Mouse (Mus musculus) midbrain, embryonic 13.5 days (tissue): ENCODE data around the gene Eef2. TPM values are rescaled to one million over a fixed set of nuclear protein-coding genes. Genes with fewer than 3 reads are reported as not detected.
A peak's percentile ranks its signal among the peaks of the same experiment; 100 is the strongest.

ENCODE experiments used
- ATAC-seq: fragments of 200-750 bp; cut with Nextera tagmentation; 2 replicates; pipeline ENCODE4 v1.8.0; 2017; ENCODE audit warnings: mild to moderate bottlenecking, moderate TSS enrichment, moderate library complexity
- H3K27ac ChIP-seq: fragments of 300-500 bp; sonication (generic); 2 replicates; pipeline ENCODE4 v1.5.1; 2015; ENCODE audit warnings: inconsistent platforms, mild to moderate bottlenecking, moderate library complexity
- H3K27me3 ChIP-seq: fragments of 300-500 bp; sonication (generic); 2 replicates; pipeline ENCODE4 v1.6.1; 2015; ENCODE audit warnings: mild to moderate bottlenecking, inconsistent platforms
- H3K36me3 ChIP-seq: fragments of 300-500 bp; sonication (generic); 2 replicates; pipeline ENCODE4 v1.6.1; 2015; ENCODE audit warnings: mild to moderate bottlenecking, inconsistent platforms
- H3K4me1 ChIP-seq: fragments of 300-500 bp; sonication (generic); replicated peaks from 2 replicates; pipeline ENCODE4 v1.6.1; 2015; ENCODE audit warnings: inconsistent platforms
- H3K4me2 ChIP-seq: fragments of 300-500 bp; sonication (generic); replicated peaks from 2 replicates; pipeline ENCODE4 v1.6.1; 2015; ENCODE audit warnings: moderate library complexity, mild to moderate bottlenecking, inconsistent platforms
- H3K4me3 ChIP-seq: fragments of 300-500 bp; sonication (generic); replicated peaks from 2 replicates; pipeline ENCODE4 v1.5.1; 2015; ENCODE audit warnings: mild to moderate bottlenecking, inconsistent platforms
- H3K9ac ChIP-seq: fragments of 300-500 bp; sonication (generic); replicated peaks from 2 replicates; pipeline ENCODE4 v1.6.1; 2015; ENCODE audit warnings: mild to moderate bottlenecking, inconsistent platforms
- H3K9me3 ChIP-seq: fragments of 300-500 bp; sonication (generic); 2 replicates; pipeline ENCODE4 v1.6.1; 2016; ENCODE audit warnings: mild to moderate bottlenecking, inconsistent platforms
- WGBS: fragments of 180-500 bp; shearing (Covaris S2); methylation state at CpG from one replicate; pipeline ENCODE4 v1.1.7; 2015; 5-methylcytosine and 5-hydroxymethylcytosine counted together
- polyA plus RNA-seq: library from polyadenylated mRNA; unstranded; fragments of >200 nt; fragmentation: Nextera tagmentation; extraction: Ambion mirVana; gene quantifications from 2 replicates; pipeline ENCODE4 v1.2.1, GENCODE M21; 2015

Eef2 gene
- polyA plus RNA-seq, 1 experiment from 2014 or later, result 565 TPM

DNA sequence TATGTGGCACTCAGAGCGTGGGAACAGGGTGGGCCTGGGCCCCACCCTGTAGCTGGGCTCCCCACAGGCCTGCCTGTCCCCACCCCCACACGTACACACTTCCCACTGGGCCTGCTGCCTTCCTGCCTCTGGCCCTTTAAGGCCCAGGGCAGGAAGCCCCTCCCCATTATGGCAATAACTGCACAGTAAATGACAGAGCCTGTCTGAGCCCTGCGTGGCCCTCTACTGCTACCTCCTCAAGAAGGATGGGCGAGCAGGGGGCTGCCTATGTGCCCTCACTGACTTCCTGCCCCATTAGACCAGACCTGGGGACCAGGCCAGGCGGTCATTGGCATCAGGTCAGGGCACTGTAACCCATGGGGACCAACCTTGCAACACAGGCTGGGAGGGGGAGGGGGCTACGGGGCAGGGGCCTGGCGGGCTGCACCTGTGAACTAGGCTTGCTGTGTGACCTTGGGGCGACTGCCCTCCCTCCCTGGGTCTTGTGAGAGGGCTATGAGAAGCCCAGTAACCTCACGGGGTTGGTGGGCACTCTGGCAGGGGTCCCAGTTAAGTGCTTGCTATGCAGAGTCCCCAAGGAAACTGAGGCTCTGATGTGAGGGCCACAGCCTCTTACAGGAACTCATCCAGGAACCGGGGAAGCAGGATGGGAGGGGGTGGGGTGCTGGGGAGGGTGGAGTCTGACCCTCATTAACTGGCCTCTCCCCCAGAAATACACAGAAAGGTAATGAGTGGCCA is 35.5 kb upstream of the Eef2 start:
- H3K9me3 ChIP-seq, result no peaks in the 10 kb centered on the region
- peaks cover 53% of the 10 kb centered on the region for H3K4me1 ChIP-seq
- no peak overlapping the region; the same call in 1 of the 2 replicates for H3K4me3 ChIP-seq
- WGBS, result 70% methylated on average over 10 of the region's 10 CpGs
- H3K4me2 ChIP-seq, result peak overlapping the region; percentile 95; the same call in 1 of the 2 replicates
- H3K27ac ChIP-seq, result no peak overlapping the region
- H3K36me3 ChIP-seq, result peaks cover 27% of the 10 kb centered on the region
- no peak for ATAC-seq
- peak overlapping the region; percentile 32 for H3K9ac ChIP-seq
- peaks cover under 1% of the 10 kb centered on the region; the same call in 1 of the 2 replicates for H3K27me3 ChIP-seq

DNA sequence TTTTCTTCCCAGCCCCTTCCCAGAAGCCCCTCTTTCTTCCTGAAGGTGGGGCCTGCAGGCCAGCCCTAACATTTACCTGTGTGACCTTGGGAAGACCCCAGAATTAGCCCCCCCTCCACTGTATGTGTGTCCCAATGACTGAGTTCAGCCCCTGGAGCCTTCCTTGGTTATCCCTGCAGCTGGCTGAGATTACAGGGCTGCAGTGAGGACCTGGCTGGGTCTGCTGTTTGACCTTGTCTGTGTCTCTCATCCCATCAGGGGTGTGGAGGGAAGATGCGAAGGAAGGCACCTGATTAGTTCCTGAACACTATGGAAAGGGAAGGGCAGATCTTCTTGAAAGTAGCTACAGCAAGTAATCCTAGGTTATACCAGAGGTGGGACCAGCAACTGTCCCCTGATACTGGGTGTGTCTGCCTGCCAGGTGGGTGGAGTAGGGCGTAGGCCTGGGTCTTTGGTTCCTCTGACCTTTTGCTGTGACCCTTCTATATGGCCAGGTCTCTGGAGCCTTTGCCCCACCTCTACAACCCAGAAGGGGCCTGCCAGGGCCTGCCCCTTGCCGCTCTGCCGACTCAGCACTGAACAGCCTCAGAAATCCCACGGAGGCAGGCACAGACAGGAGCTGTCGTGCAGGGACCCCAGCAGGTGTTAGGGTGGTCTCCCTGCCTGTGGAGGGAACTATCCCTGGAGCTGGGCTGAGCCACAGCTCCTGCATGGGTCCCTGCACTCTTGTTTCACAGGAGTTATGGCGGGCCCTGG is 34.8 kb upstream of the Eef2 start:
- no peak for ATAC-seq
- peaks cover 34% of the 10 kb centered on the region for H3K36me3 ChIP-seq
- peaks cover 50% of the 10 kb centered on the region for H3K4me1 ChIP-seq
- H3K27me3 ChIP-seq, result no peaks in the 10 kb centered on the region
- no peaks in the 10 kb centered on the region for H3K9me3 ChIP-seq
- WGBS, result 85% methylated on average over 7 of the region's 7 CpGs
- H3K4me3 ChIP-seq, result no peak overlapping the region
- H3K27ac ChIP-seq, result no peak overlapping the region
- H3K4me2 ChIP-seq, result 0 out of 2 replicates have a peak overlapping the region, but pooled peaks have one; percentile 95
- H3K9ac ChIP-seq, result peak overlapping the region; percentile 32; the same call in 1 of the 2 replicates

DNA sequence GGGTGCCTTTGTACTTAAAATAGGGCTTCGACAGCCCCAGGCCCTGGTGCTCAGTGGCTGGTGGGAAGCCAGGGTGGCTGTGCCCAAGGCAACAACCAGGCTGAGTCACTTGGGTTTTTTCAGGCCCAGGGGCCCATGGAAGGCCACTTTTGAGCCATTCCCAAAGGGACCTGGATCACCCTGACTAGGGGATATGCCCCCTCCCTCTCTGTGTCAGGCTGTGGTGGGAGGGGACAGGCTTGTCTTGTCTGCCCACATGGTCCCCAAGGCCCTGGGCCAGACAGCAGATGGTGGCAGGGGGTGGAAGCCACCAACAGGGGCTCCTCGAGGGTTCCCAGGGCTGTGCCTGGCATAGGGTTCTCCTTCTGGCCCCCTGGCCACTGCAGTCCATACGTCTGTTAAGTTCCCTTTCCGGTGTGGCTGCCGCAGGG is 33.9 kb upstream of the Eef2 start:
- H3K27ac ChIP-seq, result peak overlapping the region; percentile 47; the same call in 1 of the 2 replicates
- peak overlapping the region; percentile 32; the same call in 1 of the 2 replicates for H3K9ac ChIP-seq
- no peak overlapping the region for H3K4me3 ChIP-seq
- 66% methylated on average over 5 of the region's 5 CpGs for WGBS
- H3K9me3 ChIP-seq, result no peaks in the 10 kb centered on the region
- H3K4me2 ChIP-seq, result no peak overlapping the region
- H3K4me1 ChIP-seq, result peaks cover 50% of the 10 kb centered on the region
- H3K27me3 ChIP-seq, result no peaks in the 10 kb centered on the region
- no peak for ATAC-seq
- peaks cover 43% of the 10 kb centered on the region for H3K36me3 ChIP-seq

DNA sequence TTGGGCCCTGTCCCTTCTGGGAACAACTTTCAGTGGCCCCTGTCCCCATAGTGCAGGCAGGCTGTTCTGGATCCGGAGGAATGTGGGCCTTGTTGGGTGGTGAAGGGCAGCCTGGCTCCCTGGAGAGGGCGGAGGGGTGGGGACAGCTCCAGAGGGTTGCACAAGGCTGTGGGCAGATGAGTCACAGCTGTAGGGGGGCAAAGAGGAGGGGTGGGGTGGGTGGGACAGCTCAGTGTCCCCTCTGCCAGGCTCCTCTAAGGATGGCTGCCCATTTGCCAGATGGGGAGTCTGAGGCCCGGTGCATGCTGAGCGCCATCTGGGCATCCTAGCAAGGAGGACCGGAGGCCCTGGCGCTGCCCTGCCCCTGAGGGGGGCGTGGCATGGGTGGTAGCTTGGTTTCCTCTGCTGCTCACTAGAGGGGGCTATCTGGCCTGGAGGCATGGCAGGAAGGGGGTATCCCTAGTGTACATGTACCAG is 33.2 kb upstream of the Eef2 start:
- no peak for ATAC-seq
- Histone ChIP-seq H3K4me1 (peaks cover 47% of the 10 kb centered on the region), H3K4me3 (no peak overlapping the region), H3K9me3 (no peaks in the 10 kb centered on the region), H3K36me3 (peaks cover 50% of the 10 kb centered on the region), H3K9ac (no peak overlapping the region), H3K27ac (no peak overlapping the region; the same call in 1 of the 2 replicates), H3K27me3 (no peaks in the 10 kb centered on the region), H3K4me2 (no peak overlapping the region)
- WGBS, result 90% methylated on average over 7 of the region's 7 CpGs

DNA sequence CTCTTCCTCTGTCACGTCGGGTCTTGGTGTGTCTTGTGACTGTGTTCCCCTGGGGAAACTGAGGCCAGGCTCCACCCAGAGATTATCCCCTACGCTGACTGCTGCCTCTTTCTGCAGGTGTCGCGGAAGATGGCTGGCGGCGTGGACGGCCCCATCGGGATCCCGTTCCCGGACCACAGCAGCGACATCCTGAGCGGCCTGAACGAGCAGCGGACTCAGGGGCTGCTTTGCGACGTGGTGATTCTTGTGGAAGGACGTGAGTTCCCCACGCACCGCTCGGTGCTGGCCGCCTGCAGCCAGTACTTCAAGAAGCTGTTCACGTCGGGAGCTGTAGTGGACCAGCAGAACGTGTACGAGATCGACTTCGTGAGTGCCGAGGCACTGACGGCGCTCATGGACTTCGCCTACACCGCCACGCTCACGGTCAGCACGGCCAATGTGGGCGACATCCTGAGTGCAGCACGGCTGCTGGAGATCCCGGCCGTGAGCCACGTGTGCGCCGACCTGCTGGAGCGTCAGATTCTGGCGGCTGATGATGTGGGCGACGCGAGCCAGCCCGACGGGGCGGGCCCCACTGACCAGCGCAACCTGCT is 32.5 kb upstream of the Eef2 start:
- Histone ChIP-seq H3K9me3 (no peaks in the 10 kb centered on the region), H3K36me3 (peaks cover 57% of the 10 kb centered on the region), H3K4me2 (no peak overlapping the region), H3K27ac (no peak overlapping the region), H3K27me3 (no peaks in the 10 kb centered on the region), H3K4me1 (peaks cover 39% of the 10 kb centered on the region), H3K9ac (no peak overlapping the region), H3K4me3 (no peak overlapping the region)
- no peak for ATAC-seq
- 95% methylated on average over 52 of the region's 52 CpGs for WGBS

DNA sequence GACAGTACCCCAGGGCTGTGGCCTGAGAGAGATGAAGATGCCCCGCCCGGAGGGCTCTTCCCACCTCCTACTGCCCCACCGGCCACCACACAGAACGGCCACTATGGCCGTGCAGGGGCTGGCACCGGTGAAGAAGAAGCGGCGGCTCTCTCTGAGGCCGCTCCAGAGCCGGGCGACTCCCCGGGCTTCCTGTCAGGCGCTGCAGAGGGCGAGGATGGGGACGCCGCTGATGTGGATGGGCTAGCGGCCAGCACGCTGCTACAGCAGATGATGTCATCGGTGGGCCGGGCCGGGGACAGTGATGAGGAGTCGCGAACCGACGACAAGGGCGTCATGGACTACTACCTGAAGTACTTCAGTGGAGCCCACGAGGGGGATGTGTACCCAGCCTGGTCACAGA is 31.8 kb upstream of the Eef2 start:
- ATAC-seq, result no peak
- Histone ChIP-seq H3K4me2 (no peak overlapping the region), H3K27ac (no peak overlapping the region), H3K4me1 (peaks cover 32% of the 10 kb centered on the region), H3K4me3 (no peak overlapping the region), H3K27me3 (no peaks in the 10 kb centered on the region), H3K9me3 (no peaks in the 10 kb centered on the region), H3K9ac (no peak overlapping the region), H3K36me3 (peaks cover 64% of the 10 kb centered on the region)
- 96% methylated on average over 27 of the region's 27 CpGs for WGBS

DNA sequence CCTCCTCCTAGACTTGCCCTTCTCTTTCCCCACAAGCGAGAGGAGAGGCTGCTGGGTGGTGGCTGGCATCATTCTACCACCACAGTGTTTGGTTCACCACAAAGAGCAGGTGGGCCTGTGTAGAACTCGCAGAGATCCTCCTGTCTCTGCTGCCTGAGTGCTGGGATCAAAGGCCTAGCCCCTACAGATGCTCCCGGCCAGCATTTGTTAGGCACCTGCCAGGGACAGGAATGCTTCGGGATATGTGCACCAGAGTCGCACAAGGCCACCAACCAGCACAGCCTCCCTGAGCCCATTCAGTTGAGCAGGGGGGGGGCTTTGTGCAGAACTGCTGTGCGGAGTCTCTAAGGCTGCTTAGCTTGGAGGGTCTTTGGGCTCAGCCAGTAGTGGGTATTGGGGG is 31.1 kb upstream of the Eef2 start:
- H3K4me3 ChIP-seq, result no peak overlapping the region
- WGBS, result 97% methylated on average over 6 of the region's 6 CpGs
- H3K36me3 ChIP-seq, result peaks cover 71% of the 10 kb centered on the region

DNA sequence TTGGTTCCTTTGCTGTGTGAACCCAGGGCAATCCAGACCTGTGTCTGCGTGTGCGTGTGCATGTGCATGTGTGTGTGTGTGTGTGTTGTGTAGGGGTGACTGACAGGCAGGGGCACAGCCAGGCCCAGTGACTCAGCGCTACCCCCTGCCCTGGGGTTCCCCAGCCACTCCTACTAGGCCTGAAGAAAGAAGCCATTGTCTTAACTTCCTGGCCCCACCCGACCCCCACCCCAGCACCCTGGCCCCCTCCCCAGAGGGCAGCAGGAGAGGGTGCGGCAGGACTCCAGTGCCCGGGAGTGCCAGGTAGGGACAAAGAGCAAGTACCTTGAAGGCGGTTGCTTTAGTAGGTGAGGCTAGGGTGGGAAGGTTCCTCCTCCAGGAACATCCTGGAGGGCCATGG is 30.7 kb upstream of the Eef2 start:
- H3K4me2 ChIP-seq, result no peak overlapping the region
- H3K27me3 ChIP-seq, result no peaks in the 10 kb centered on the region
- WGBS, result 92% methylated on average over 7 of the region's 7 CpGs
- peaks cover 73% of the 10 kb centered on the region for H3K36me3 ChIP-seq
- no peaks in the 10 kb centered on the region for H3K9me3 ChIP-seq
- no peak overlapping the region for H3K4me3 ChIP-seq
- no peak overlapping the region for H3K9ac ChIP-seq
- no peak overlapping the region for H3K27ac ChIP-seq
- no peak for ATAC-seq
- H3K4me1 ChIP-seq, result peaks cover 21% of the 10 kb centered on the region

More for the DNA sequence above, 31.1 kb upstream of the Eef2 start:
- peaks cover 26% of the 10 kb centered on the region for H3K4me1 ChIP-seq
- no peak overlapping the region for H3K4me2 ChIP-seq
- H3K27ac ChIP-seq, result no peak overlapping the region
- H3K27me3 ChIP-seq, result no peaks in the 10 kb centered on the region
- no peak overlapping the region for H3K9ac ChIP-seq
- no peaks in the 10 kb centered on the region for H3K9me3 ChIP-seq
- no peak for ATAC-seq

DNA sequence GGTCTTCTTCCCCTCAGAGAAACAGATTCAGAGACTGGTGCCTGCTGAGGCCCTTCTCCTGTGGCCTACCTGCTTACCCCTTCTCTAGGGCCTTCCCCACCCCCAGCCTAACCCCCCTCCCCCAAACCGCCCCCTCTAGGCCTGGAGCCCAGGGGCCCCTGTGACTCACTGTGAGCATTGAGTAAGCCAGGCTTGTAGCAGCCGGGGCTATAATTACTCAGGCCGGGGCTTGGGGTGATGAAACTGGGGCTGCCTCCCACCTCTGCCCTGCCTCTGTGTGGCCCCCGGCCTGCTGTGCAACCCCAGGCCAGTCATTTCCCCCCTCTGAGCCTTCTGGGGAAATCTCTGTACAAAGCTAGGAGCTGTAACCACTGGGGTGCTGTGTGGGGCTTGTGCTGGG is 30.1 kb upstream of the Eef2 start:
- ATAC-seq, result no peak
- Histone ChIP-seq H3K4me1 (peaks cover 16% of the 10 kb centered on the region), H3K9me3 (no peaks in the 10 kb centered on the region), H3K27me3 (no peaks in the 10 kb centered on the region), H3K4me2 (no peak overlapping the region), H3K9ac (no peak overlapping the region), H3K36me3 (peaks cover 73% of the 10 kb centered on the region), H3K4me3 (no peak overlapping the region), H3K27ac (no peak overlapping the region)
- 89% methylated on average over 4 of the region's 4 CpGs for WGBS

DNA sequence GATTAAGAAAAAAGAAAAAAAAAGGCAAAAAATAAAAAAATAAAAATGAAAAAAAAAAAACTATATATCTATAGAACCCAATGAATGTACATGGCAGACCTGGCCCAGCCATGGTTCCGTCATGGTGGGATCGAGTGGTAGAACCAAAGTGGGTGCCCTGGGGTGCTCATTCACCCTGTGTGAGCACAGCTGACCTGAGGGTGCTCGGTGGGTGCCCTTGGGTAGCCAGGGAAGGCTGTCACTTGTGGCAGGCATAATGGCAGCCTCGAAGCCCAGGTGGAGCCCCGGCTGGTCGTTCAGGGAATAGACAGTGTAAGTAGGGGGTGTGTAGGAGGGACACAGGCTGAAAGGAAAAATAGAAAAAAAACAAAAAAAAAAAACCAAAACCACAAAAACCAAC is 25.2 kb upstream of the Eef2 start:
- Histone ChIP-seq H3K9me3 (no peaks in the 10 kb centered on the region), H3K9ac (no peak overlapping the region), H3K4me1 (no peaks in the 10 kb centered on the region), H3K27ac (no peak overlapping the region), H3K4me3 (no peak overlapping the region), H3K36me3 (peaks cover 83% of the 10 kb centered on the region), H3K27me3 (no peaks in the 10 kb centered on the region), H3K4me2 (no peak overlapping the region)
- ATAC-seq, result no peak
- WGBS, result 73% methylated on average over 6 of the region's 6 CpGs

DNA sequence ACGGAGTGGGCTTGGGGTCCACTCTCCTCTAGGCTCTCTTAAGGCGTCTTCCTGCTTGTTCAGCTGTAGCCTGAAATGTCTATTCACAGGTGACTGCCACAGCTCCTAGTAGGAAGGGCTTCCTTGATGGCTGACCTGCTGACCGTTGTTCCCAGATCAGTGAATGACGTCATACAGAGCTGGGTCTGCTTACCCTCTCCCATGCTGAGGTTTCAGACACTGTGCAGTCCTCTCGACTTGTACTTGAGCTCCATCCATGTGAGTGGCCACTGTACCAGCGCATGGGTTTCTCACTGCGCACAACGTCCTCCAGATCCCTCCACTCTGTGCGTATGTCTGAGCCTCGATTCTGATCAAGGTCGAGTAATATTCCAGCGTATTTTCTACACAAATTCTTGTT is 23.8 kb upstream of the Eef2 start:
- H3K9me3 ChIP-seq, result no peaks in the 10 kb centered on the region
- no peaks in the 10 kb centered on the region for H3K27me3 ChIP-seq
- H3K36me3 ChIP-seq, result peaks cover 83% of the 10 kb centered on the region
- H3K4me2 ChIP-seq, result no peak overlapping the region
- WGBS, result 83% methylated on average over 12 of the region's 12 CpGs
- H3K4me3 ChIP-seq, result no peak overlapping the region
- no peak overlapping the region for H3K9ac ChIP-seq
- no peak for ATAC-seq
- 0 out of 2 replicates have a peak overlapping the region, but pooled peaks have one; percentile 19 for H3K27ac ChIP-seq
- no peaks in the 10 kb centered on the region for H3K4me1 ChIP-seq

DNA sequence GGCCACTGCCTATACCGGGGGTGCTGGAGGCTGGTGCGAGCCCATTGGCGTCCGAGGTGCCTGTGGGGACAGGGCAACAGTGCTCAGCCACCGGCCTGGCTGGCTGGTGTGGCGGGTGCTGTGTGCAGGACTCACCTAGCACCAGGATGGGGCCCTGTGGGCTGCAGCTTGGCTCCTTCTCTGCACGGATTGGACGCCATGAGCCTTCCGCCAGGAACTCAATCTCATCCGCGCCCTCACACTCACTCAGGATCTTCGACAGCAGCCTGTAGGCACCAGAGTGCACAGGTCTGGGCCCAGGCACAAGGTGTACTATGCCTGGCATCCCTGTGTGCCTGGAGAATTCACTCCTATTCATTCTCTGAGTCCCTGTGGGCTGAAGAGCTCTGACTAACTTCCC is 22.1 kb upstream of the Eef2 start:
- no peaks in the 10 kb centered on the region for H3K27me3 ChIP-seq
- H3K36me3 ChIP-seq, result peaks cover 81% of the 10 kb centered on the region
- WGBS, result 97% methylated on average over 12 of the region's 12 CpGs
- no peak overlapping the region for H3K4me2 ChIP-seq
- no peak overlapping the region for H3K4me3 ChIP-seq
- H3K9me3 ChIP-seq, result no peaks in the 10 kb centered on the region
- H3K4me1 ChIP-seq, result no peaks in the 10 kb centered on the region
- no peak overlapping the region for H3K9ac ChIP-seq
- ATAC-seq, result no peak
- H3K27ac ChIP-seq, result no peak overlapping the region
